Mouse (Mus musculus) thymus, adult 18-20 months (tissue): ENCODE data around the gene Wwox.

ENCODE experiments used
- DNase-seq, 2 experiments: peaks; one replicate each; pipeline ENCODE4 v3.0.0; 2022; ENCODE audit warnings: mixed read lengths in 2 of 2

The Wwox gene

GRCm38 (mm10) chr8:114759621-114760020, 320.2 kb downstream of the Wwox start:
- DNase-seq, result no peak

GRCm38 (mm10) chr8:114768536-114768935, 329.1 kb downstream of the Wwox start:
- DNase-seq, result no peak

GRCm38 (mm10) chr8:114770856-114771776, 331.7 kb downstream of the Wwox start:
- peak; percentile 43 to 48 for DNase-seq

DNA sequence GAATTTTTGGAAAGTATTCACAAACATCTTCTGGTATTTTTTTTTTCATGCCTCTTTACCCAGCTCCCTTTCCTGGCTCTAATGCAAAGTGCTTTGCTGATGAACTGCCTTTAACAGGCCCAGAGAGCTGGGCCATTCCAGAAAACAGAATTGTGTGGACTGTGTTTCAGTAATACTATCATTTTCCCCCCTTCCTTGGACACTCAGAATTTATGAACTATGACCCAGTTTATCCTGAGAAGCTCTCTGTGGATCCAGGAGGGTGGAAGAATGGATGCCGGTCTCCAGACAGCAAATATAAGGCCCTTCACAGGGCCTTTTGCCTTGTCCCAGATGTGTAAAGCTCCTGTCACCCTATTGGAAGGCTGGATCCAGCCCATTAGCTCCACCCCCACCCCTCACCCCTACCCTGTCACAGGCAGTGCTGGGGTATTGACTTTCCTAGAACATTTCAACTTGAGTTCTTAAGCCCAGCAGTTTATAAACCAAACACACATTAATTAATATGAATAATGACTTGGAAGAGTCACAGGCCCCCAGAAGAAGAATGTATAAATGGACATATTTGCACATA, 332.9 kb downstream of the Wwox start:
- DNase-seq, result no peak

GRCm38 (mm10) chr8:114773461-114774414, 334.3 kb downstream of the Wwox start:
- DNase-seq, result no peak

DNA sequence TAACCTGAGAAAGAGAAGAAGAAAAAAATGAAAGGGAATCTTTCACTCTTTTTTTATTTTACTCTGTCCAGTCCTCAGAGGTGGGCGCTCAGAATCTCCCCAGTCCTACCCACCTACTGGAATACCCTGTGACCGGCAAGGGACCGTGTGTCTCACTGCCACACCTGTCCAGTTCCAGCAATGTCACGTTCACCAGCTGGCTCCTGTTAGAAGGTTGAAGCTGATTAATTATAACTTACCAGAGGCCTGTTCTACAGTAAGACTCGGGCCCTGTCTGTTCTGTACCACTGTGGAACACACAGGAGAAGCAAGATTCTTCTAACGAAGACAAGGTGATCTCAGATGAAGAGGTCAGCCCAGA, 334.9 kb downstream of the Wwox start:
- no peak for DNase-seq

DNA sequence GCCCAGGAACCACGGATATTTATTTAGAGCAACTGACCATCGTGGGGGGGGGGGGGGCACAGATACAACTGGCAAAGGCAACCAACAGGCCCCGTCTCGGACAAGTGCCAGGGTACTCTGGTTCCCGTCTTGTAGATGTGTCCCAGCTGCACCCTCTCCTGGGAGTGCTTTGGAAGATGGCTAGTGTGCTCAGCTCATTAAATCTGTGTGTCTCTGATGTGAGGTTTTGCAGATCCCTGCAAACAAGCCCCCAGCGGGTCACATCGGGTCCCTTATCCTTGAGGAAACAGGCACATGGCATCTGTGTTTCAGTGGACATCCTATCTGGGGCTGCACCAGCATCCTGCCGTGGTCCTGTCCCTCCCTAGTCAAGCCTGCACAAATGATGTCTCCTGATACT, 336.1 kb downstream of the Wwox start:
- DNase-seq, result no peak

DNA sequence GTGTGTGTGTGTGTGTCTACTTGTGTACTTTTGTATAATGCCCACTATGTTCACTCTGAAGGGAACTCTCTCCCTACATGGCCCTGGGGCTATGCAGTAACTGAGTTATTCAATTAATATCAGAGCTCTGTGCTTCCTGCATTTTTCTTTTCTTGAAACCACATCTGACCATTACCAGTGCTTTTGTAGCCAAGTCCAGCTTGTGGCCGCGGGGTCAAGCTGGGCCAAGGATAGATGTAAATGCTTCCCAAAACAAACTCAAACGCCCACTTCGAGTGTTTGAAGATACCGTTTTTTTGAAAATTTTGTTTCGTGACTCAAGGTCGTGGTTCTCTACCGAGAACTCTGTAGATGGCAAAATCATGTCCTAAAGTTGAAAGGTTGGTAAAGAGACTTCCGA, 337.2 kb downstream of the Wwox start:
- DNase-seq, result no peak

- DNase-seq, result no peak
These were observed 338.0 kb downstream of the Wwox start for GRCm38 (mm10) chr8:114777271-114777980.

- no peak for DNase-seq
These were observed 339.5 kb downstream of the Wwox start for GRCm38 (mm10) chr8:114779002-114779401.

DNA sequence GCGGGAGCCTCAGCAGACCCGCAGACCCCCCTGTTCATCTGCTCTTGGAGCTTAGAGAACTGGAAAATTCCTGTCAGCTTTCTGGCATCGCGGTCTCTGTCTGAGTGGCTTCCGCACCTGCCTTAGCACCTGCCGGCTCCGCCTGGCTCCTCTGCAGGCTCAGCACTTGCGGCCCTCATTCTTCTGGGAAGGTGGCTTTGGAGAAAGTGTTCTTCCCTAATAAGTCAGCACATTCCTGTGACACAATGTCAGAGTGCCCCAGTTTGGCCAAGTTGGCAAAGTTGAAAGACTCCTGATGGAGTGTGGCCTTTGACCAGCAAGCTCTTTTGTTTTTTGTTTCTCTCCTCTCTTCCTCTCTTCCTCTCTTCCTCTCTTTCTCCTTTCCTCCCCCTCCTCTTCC, 343.9 kb downstream of the Wwox start:
- DNase-seq, result no peak

GRCm38 (mm10) chr8:114785834-114786233, 346.4 kb downstream of the Wwox start:
- DNase-seq, result no peak

DNA sequence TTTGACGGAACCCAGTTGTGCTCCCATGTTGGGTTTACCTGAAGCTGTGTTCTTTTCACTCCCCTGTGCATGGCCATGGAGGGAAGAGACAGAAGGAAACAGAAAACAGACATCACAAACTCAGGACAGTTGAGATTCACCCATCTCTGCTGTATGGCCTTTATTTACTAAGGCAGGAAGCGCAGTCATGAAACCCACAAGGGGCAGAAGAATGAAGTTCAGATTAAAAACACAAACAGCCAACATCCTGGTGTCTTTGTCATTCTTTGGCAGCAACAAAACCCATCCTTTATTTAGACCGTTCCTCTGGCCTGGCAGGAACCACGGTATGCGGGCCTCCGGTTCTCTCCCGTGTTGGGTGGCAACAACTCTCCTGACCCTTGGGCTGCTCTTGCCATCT, 350.2 kb downstream of the Wwox start:
- DNase-seq, result no peak

GRCm38 (mm10) chr8:114790754-114791153, 351.3 kb downstream of the Wwox start:
- DNase-seq, result no peak

DNA sequence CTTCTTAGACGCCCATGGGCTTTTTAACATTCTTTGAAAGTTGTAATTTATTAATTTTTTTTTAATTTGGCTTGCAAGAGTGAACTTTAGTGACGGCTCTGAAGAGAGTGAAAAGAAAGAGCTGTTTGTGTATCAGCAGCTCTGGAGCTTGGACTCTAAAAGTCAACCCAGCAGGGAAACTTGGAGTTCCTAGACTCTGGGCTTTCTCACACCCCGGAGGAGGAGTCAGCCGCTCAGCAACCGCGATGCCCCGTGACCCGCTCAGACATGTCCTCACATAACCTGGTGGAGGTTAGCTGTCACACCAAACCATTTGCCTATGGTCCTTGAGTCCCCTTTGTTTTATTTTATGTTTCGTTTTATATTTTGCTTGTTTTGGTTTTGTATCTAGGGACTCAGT, 354.2 kb downstream of the Wwox start:
- no peak for DNase-seq

GRCm38 (mm10) chr8:114801428-114802134, 362.1 kb downstream of the Wwox start:
- peak in 1 of 2 experiments; percentile 27 for DNase-seq

GRCm38 (mm10) chr8:114803113-114803512, 363.7 kb downstream of the Wwox start:
- DNase-seq, result peak in 1 of 2 experiments; percentile 16

- DNase-seq, result no peak
These were observed 367.5 kb downstream of the Wwox start for GRCm38 (mm10) chr8:114806826-114807420.

- no peak for DNase-seq
These were observed 368.4 kb downstream of the Wwox start for GRCm38 (mm10) chr8:114807676-114808426.

DNA sequence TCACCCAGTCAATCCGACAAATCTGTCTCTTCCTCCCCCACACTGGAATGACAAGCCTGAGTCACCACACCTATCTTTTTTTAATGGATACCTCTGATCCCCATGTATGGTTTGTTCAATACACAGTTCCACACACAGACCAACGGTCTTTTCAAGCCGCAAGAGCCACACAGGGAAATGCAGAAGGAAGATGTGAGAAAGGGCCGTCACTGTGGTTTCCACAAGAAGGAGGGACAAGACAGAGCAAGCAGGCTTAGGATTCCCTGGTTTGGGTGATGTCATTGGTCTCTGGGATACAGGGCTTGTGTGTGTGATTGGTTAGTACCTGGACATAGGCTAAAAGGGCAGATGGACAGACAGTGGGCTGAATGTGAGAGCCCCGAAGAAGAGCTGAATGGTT, 371.0 kb downstream of the Wwox start:
- DNase-seq, result no peak

DNA sequence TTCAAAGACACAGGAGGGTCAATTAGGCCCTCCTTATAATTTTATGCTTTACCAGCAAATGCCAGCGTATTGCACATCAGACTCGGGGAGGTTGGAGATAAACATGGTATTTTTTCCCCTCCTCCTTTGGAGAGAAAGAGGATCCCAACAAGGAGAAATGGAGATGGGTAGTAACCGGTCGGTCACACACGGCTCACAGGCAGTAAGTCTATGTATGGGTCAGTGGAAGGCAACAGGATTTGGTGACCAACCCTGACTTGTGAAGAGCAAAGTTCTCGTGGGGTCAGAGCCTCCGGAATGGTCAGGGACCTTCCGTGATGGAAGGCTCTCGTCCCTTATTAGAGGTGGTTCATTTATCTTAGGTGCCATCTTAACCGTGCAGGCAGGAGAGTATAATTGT, 374.4 kb downstream of the Wwox start:
- DNase-seq, result no peak
